Mouse (Mus musculus): Measurements from ENCODE around the gene Fcer1g.

DNA sequence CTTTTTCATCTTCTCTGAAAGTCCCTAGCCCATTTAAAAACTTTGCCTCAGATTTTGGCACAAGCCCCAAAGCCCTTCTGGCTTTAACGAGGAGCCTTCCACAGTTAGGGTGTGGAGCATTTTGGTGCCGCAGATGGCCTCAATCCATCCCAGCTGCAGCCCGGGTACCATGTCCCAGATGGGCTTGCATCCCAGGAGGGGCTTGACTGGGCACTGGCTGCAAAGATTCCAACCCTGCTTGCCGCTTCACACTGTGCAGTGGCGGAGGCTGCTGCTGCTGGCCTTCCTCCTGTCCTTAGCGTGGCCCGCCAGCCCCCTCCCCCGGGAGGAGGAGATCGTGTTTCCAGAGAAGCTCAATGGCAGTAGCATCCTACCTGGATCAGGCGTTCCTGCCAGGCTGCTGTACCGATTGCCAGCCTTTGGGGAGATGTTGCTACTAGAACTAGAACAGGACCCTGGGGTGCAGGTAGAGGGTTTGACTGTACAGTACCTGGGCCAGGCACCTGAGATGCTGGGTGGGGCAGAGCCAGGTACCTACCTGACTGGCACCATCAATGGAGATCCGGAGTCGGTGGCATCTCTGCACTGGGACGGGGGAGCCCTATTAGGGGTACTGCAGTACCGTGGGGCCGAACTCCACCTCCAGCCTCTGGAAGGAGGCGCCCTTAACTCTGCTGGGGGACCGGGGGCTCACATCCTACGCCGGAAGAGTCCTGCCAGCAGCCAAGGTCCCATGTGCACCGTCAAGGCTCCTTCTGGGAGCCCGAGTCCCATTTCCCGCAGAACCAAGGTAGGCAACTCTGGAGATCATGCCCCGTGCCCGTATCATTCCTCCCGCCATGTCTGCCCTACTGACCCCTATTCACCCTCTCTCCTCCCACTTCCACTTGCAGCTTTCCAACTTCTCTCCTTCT is 16.8 kb upstream of the Fcer1g start, which contains the start of gene Ndufs2:
- TF ChIP-seq CTCF (IDR thresholded peaks at IDR 0.05; ENCODE audit: insufficient read depth, low read length) (no peak), POLR2A (IDR thresholded peaks at IDR 0.05; ENCODE audit: borderline replicate concordance, extremely low read depth, low read depth, low read length) (no peak)
